Mouse (Mus musculus) erythroblast, adult 5-6 weeks (primary cell): ENCODE data around the gene Igf2bp2. TPM values are rescaled to one million over a fixed set of nuclear protein-coding genes. Genes with fewer than 3 reads are reported as not detected.

Experiments
- ATAC-seq: replicated peaks from 2 replicates; pipeline ENCODE4 v1.8.0; 2016; ENCODE audit warnings: moderate number of reproducible peaks, mild to moderate bottlenecking, moderate TSS enrichment, inconsistent platforms; ENCODE audit not compliant: poor library complexity, low FRiP score, severe bottlenecking
- total RNA-seq, 2 experiments: library from RNA; stranded (forward) in 1 of 2; stranded (reverse) in 1 of 2; fragments of 150-400 nt in 1 of 2; fragments of 200-764, 138-1000 nt in 1 of 2; gene quantifications; 2 replicates each; pipeline versions ENCODE4 v1.2.3 to v1.2.4; 2015 to 2017; ENCODE audit warnings: low replicate concordance in 2 of 2

Gene Igf2bp2
- total RNA-seq (2015; ENCODE audit: low replicate concordance) (0.19 and 0.84 TPM in 2 replicates), total RNA-seq (2017; ENCODE audit: low replicate concordance) (0.09 and 0.42 TPM in 2 replicates)

- no peak for ATAC-seq
Observed at GRCm38 (mm10) chr16:22162512-22163455, at the start of gene Igf2bp2. Gene Igf2bp2, minus strand, starts transcription at chr16:22163299.

- ATAC-seq = no peak
Observed at GRCm38 (mm10) chr16:22203501-22203900, 40.4 kb upstream of the Igf2bp2 start.

- no peak for ATAC-seq
Observed at GRCm38 (mm10) chr16:22201858-22202257, 38.8 kb upstream of the Igf2bp2 start.

GRCm38 (mm10) chr16:22200476-22200875 lies 37.4 kb upstream of the Igf2bp2 start:
- no peak for ATAC-seq

GRCm38 (mm10) chr16:22187366-22187765 lies 24.3 kb upstream of the Igf2bp2 start:
- ATAC-seq = no peak

- no peak for ATAC-seq
Observed at GRCm38 (mm10) chr16:22185411-22185810, 22.3 kb upstream of the Igf2bp2 start.

GRCm38 (mm10) chr16:22184113-22184512 lies 21.0 kb upstream of the Igf2bp2 start:
- ATAC-seq = no peak

GRCm38 (mm10) chr16:22182286-22182685 lies 19.2 kb upstream of the Igf2bp2 start:
- no peak for ATAC-seq

GRCm38 (mm10) chr16:22178793-22179192 lies 15.7 kb upstream of the Igf2bp2 start:
- no peak for ATAC-seq

- no peak for ATAC-seq
Observed at GRCm38 (mm10) chr16:22177999-22178398, 14.9 kb upstream of the Igf2bp2 start.

GRCm38 (mm10) chr16:22168731-22169130 lies 5.6 kb upstream of the Igf2bp2 start:
- ATAC-seq = no peak

- no peak for ATAC-seq
Observed at GRCm38 (mm10) chr16:22165556-22165955, 2.5 kb upstream of the Igf2bp2 start.

GRCm38 (mm10) chr16:22164446-22164845 lies 1.3 kb upstream of the Igf2bp2 start:
- no peak for ATAC-seq

- no peak for ATAC-seq
Observed at GRCm38 (mm10) chr16:22163456-22163851, 355 bp upstream of the Igf2bp2 start.

- no peak for ATAC-seq
Observed at GRCm38 (mm10) chr16:22162066-22162511, 1.0 kb downstream of the Igf2bp2 start.

GRCm38 (mm10) chr16:22161351-22162065 lies 1.6 kb downstream of the Igf2bp2 start:
- no peak for ATAC-seq

GRCm38 (mm10) chr16:22160386-22161145 lies 2.5 kb downstream of the Igf2bp2 start:
- no peak for ATAC-seq

- no peak for ATAC-seq
Observed at GRCm38 (mm10) chr16:22152941-22153444, 10.1 kb downstream of the Igf2bp2 start.

GRCm38 (mm10) chr16:22151706-22152315 lies 11.3 kb downstream of the Igf2bp2 start:
- ATAC-seq = no peak
